Mouse (Mus musculus) small intestine, adult 2 months (tissue): ENCODE measurements around the gene Cdh4. TPM values are rescaled to one million over a fixed set of nuclear protein-coding genes. Genes with fewer than 3 reads are reported as not detected.

Experiments
- H3K27ac ChIP-seq: fragments of 200-500 bp; 2 replicates; pipeline ENCODE4 v1.5.1; 2012; ENCODE audit warnings: low read depth, low read length, control low read depth, inconsistent platforms; ENCODE audit not compliant: insufficient read depth
- H3K27me3 ChIP-seq: fragments of 200-500 bp; 2 replicates; pipeline ENCODE4 v1.6.1; 2012; ENCODE audit warnings: mild to moderate bottlenecking, moderate library complexity, low read length, inconsistent platforms; ENCODE audit not compliant: control insufficient read depth, insufficient read depth
- H3K36me3 ChIP-seq: fragments of 200-500 bp; 2 replicates; pipeline ENCODE4 v1.6.1; 2012; ENCODE audit warnings: mild to moderate bottlenecking, low read length, control low read depth, inconsistent platforms; ENCODE audit not compliant: control insufficient read depth, insufficient read depth
- H3K4me1 ChIP-seq: fragments of 200-500 bp; 2 replicates; pipeline ENCODE4 v1.6.1; 2012; ENCODE audit warnings: low read length, inconsistent platforms, mixed read lengths; ENCODE audit not compliant: control insufficient read depth, insufficient read depth, insufficient read length
- H3K4me3 ChIP-seq: fragments of 200-500 bp; 2 replicates; pipeline ENCODE4 v1.5.1; 2012; ENCODE audit warnings: low read depth, mild to moderate bottlenecking, control low read depth, inconsistent platforms, low read length, moderate library complexity
- CTCF ChIP-seq: fragments of 200-500 bp; IDR thresholded peaks from 2 replicates; pipeline ENCODE4 v1.5.1; 2012; ENCODE audit warnings: low read depth, mild to moderate bottlenecking, control low read depth, inconsistent platforms, low read length, moderate library complexity, mixed read lengths; ENCODE audit not compliant: insufficient replicate concordance, insufficient read length; ENCODE audit errors: extremely low read depth
- POLR2A ChIP-seq: fragments of 200-500 bp; IDR thresholded peaks from 2 replicates; pipeline ENCODE4 v1.6.1; 2012; ENCODE audit warnings: low read depth, mild to moderate bottlenecking, control low read depth, inconsistent platforms, low read length, moderate library complexity
- WGBS: fragments of 180-500 bp; shearing (Covaris S2); methylation state at CpG from one replicate; pipeline ENCODE4 v1.1.7; 2018; 5-methylcytosine and 5-hydroxymethylcytosine counted together
- polyA plus RNA-seq: library from polyadenylated mRNA; depleted of rRNA; stranded (reverse); fragments of >200 nt; gene quantifications from 2 replicates; pipeline ENCODE4 v1.2.3, GENCODE M21; 2012; rRNA removed

The Cdh4 gene
- 0.15 and 0.19 TPM in 2 replicates for polyA plus RNA-seq

- Histone ChIP-seq H3K36me3 (no peaks in the 10 kb centered on the region), H3K4me1 (peaks cover 10% of the 10 kb centered on the region; the same call in 1 of the 2 replicates), H3K27me3 (peaks cover 14% of the 10 kb centered on the region), H3K4me3 (peak within 1 kb of the TSS; percentile 65), H3K27ac (no peak within 1 kb of the TSS)
- WGBS: under 1% methylated on average over 40 of the region's 40 CpGs
- no peak for TF ChIP-seq CTCF
Measured at GRCm38 (mm10) chr2:179442191-179442540, at the start of gene Cdh4. Gene Cdh4 (plus strand): TSS chr2:179442431.

DNA sequence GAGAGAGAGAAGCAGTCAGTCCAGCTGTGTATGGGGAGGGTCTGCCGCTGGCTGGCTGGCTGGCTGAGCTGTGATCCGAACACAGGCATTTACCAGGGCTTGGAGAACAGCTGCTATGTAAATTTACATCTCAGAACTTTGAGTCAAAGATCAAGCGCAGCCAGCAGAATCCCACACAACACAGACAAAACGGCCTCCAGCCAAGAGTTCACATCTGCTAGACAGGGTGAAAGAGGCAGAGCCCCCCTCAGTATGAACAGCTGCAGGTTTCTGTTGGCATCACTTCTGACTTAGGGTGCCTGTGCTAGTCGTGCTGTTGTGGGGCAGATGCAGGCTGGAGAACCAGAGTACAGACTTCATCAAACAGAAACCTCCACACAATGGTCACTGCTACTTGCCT, 46.8 kb upstream of the Cdh4 start:
- Histone ChIP-seq H3K27me3 (no peaks in the 10 kb centered on the region), H3K4me3 (no peak overlapping the region), H3K27ac (no peak overlapping the region), H3K36me3 (no peaks in the 10 kb centered on the region), H3K4me1 (no peaks in the 10 kb centered on the region)
- TF ChIP-seq CTCF: no peak
- no peak for TF ChIP-seq POLR2A
- 46% methylated on average over 5 of the region's 5 CpGs for WGBS

DNA sequence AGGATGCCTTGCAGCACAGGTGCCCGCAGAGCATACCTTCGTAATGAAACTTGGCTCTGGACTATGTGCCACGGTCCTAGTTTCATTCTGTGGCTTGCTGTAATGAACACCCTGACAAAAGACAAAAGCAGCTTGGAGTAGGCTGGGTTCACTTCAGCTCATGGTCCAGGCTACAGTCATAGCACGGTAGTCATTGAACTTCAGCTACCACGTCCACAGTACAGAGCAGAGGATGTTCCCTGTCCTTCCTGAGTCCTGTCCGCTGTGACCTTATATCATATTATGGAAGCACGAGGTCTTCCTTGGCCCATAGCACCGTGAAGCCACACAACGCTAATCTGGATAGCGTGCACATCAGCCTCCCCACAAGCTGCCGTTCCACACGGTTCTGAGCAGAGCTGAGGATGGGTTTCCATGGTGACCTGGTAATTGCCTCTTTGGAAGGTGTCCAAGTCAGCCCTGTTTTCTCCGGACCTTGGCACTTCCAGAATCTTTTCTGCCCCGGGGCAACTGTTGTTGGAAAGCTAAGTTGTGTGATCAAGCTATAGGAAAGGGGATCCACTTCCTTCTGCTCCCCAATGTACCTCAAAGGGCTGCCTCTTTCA, 42.5 kb upstream of the Cdh4 start:
- Histone ChIP-seq H3K4me1 (no peaks in the 10 kb centered on the region), H3K27me3 (no peaks in the 10 kb centered on the region), H3K27ac (no peak overlapping the region), H3K36me3 (no peaks in the 10 kb centered on the region), H3K4me3 (no peak overlapping the region)
- TF ChIP-seq POLR2A (no peak), CTCF (no peak)
- WGBS: 78% methylated on average over 14 of the region's 14 CpGs

DNA sequence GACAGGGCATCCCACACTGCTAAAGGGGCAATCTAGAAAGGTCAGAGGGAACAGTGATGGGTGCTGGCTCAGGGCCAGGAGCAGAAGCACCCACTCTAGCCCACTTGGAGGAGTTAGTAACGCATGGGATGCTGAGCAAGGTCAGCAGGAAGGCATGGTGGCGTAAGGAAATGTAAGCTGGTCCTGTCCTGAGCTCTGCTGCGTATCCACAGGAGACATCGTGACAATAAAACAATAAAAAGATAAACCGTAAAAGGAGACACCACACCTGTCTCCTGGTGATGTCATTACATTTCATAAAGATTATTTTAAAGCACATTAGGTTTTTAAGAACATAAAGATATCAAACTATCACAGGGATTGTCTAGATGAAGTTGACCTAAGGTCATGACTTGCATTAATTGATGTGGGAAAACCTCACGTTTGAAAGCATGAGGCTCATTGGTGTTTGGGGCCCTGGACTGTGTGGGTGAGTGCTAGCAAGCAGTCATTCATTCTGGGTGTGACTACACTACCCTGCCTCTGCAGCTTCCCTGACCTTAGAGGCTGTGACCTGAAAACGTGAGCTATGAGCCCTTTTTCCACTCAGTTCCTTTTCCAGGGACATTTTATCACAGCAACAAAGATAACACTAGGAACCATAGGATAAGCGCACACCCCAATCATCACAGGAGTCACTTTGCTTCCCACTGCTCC, 31.2 kb upstream of the Cdh4 start:
- no peaks in the 10 kb centered on the region for H3K27me3 ChIP-seq
- 28% methylated on average over 8 of the region's 8 CpGs for WGBS
- H3K27ac ChIP-seq: no peak overlapping the region
- no peaks in the 10 kb centered on the region for H3K36me3 ChIP-seq
- no peaks in the 10 kb centered on the region for H3K4me1 ChIP-seq
- H3K4me3 ChIP-seq: no peak overlapping the region
- TF ChIP-seq POLR2A: no peak

DNA sequence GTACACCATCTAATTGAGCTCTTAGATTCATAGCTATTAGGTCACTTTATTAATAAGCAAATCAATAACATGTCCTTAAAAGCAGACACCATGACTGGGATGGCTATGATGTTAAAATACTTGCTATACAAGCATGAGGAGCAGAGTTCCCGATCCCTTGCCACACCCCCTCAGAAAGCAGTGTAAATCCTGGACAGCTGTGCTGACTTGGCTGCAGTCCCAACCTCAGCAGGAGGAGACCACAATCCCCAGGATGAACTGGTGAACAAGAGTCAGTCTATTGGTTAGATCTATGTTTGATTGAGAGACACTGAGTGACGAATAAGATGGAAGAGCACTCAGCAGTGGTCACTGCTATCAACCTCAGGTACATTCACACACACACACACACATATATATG, 29.3 kb upstream of the Cdh4 start:
- no peak for TF ChIP-seq CTCF
- no peak for TF ChIP-seq POLR2A
- no peaks in the 10 kb centered on the region for H3K4me1 ChIP-seq
- H3K27ac ChIP-seq: no peak overlapping the region
- no peak overlapping the region for H3K4me3 ChIP-seq
- H3K36me3 ChIP-seq: no peaks in the 10 kb centered on the region
- no peaks in the 10 kb centered on the region for H3K27me3 ChIP-seq
- WGBS: 34% methylated on average over 2 of the region's 2 CpGs

DNA sequence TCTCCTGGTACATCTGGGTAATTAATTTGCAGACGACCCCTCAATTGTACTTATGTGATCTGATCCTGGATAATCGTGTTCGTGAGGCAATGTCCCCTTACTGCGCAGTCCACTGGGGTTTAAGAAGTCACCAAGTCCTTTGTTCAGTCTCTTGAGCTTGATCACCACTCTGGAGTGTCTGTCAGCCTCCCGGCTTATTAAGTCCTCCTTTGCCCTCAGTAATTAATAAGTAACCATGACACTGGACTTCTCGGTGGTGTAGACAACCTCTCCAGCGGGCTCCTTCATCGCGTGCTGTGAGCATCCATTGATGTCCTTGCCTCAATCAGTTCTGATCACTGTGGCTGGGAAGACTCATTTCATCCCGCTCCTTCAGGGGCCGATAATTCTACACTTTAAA, 28.0 kb upstream of the Cdh4 start:
- TF ChIP-seq CTCF (no peak), POLR2A (no peak)
- no peaks in the 10 kb centered on the region for H3K27me3 ChIP-seq
- no peaks in the 10 kb centered on the region for H3K36me3 ChIP-seq
- no peak overlapping the region for H3K4me3 ChIP-seq
- WGBS: 63% methylated on average over 11 of the region's 11 CpGs
- H3K27ac ChIP-seq: no peak overlapping the region
- no peaks in the 10 kb centered on the region for H3K4me1 ChIP-seq

DNA sequence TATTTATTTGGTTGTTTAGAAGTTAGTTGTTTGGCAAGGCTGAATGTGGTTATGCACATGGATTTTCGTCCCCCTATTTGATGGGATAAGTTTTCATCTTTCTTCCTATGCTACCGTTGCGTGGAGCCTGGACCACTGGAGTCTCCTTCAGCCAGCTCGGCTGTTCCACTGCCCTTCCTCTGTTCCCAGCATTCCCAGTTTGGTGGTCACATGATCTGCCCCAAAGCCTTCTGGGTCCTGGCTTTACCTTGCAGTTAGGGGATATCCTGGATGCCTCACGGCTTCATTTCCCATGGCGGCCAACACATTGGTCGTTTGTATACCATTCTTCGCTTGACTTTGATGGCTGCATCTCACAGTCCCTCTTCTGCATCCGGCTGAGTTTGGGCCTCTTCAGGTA, 27.5 kb upstream of the Cdh4 start:
- Histone ChIP-seq H3K4me3 (no peak overlapping the region), H3K27me3 (no peaks in the 10 kb centered on the region), H3K36me3 (no peaks in the 10 kb centered on the region), H3K4me1 (no peaks in the 10 kb centered on the region), H3K27ac (no peak overlapping the region)
- TF ChIP-seq POLR2A (no peak), CTCF (no peak)
- 89% methylated on average over 9 of the region's 9 CpGs for WGBS

DNA sequence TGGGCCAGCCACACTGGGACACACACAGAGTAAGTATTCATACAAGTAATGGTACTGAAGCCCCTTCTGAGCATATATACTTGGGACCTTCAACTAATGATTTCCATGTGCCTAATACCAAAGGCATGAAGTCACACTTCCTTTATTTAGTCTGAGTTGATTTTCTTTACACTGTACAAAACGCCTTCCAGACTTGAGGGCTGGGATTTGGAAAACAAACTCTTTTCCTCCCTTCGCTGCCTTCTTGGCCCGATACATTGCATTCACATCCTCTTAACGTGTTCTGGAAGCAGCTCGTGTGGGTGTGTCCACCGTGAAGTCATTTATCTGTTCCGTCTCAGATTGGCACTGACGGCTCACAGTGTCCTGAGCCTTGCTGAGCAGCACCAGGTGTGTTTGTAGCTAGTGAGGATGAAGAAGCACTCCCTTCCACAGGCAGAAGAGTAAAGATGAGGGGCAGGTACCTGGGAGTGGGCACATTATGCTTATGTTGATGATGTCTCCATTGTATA, 26.3 kb upstream of the Cdh4 start:
- no peak overlapping the region for H3K27ac ChIP-seq
- whole genome bisulfite sequencing: 34% methylated on average over 8 of the region's 8 CpGs

More for the DNA sequence above, 26.3 kb upstream of the Cdh4 start:
- Histone ChIP-seq H3K4me3 (no peak overlapping the region), H3K36me3 (no peaks in the 10 kb centered on the region), H3K27me3 (no peaks in the 10 kb centered on the region), H3K4me1 (no peaks in the 10 kb centered on the region)
- TF ChIP-seq CTCF (no peak), POLR2A (no peak)
